ENCODE assay signal across 8 mouse cellular contexts in genomic region chr13:71507956-71508401, GRCm38 (mm10).
DNase-seq lines count a peak whose midpoint lies in the region; ATAC-seq lines count a peak whose summit lies in the region.

No protein-coding gene starts in this region.

- H3K9ac ChIP-seq in intestine, embryonic 14.5 days (ENCODE audit: low read length): no peak overlapping the region
- H3K9ac ChIP-seq in intestine, embryonic 16.5 days (ENCODE audit: low read depth, low read length): no peak overlapping the region
- no peak overlapping the region for H3K9ac ChIP-seq in embryonic facial prominence, embryonic 11.5 days (replicated peaks; ENCODE audit: low read length)
- H3K9ac ChIP-seq in midbrain, embryonic 13.5 days (replicated peaks): no peak overlapping the region

- H3K9me3 ChIP-seq in intestine, embryonic 14.5 days (ENCODE audit: control insufficient read depth, low read length): no peaks in the 10 kb centered on the region
- no peaks in the 10 kb centered on the region for H3K9me3 ChIP-seq in intestine, embryonic 16.5 days (ENCODE audit: control insufficient read depth, low read length)
- no peaks in the 10 kb centered on the region for H3K9me3 ChIP-seq in embryonic facial prominence, embryonic 11.5 days (replicated peaks; ENCODE audit: control insufficient read depth, low read length)
- H3K9me3 ChIP-seq in midbrain, embryonic 13.5 days: no peaks in the 10 kb centered on the region

- 0 out of 2 replicates have a peak, but pooled peaks cover 8% of the 10 kb centered on the region for H3K4me1 ChIP-seq in intestine, embryonic 14.5 days (replicated peaks; ENCODE audit: control insufficient read depth, insufficient read depth, low read length)
- no peaks in the 10 kb centered on the region for H3K4me1 ChIP-seq in intestine, embryonic 16.5 days (ENCODE audit: control insufficient read depth, insufficient read depth, low read length)
- H3K4me1 ChIP-seq in embryonic facial prominence, embryonic 11.5 days (ENCODE audit: control insufficient read depth, insufficient read depth, low read length): no peaks in the 10 kb centered on the region
- H3K4me1 ChIP-seq in midbrain, embryonic 13.5 days (replicated peaks): peaks cover 19% of the 10 kb centered on the region

- no peak overlapping the region for H3K4me2 ChIP-seq in intestine, embryonic 14.5 days (ENCODE audit: low read length)
- H3K4me2 ChIP-seq in intestine, embryonic 16.5 days (ENCODE audit: low read depth, low read length): no peak overlapping the region
- no peak overlapping the region for H3K4me2 ChIP-seq in embryonic facial prominence, embryonic 11.5 days (ENCODE audit: low read depth, low read length)
- peak overlapping the region; percentile 44 for H3K4me2 ChIP-seq in midbrain, embryonic 13.5 days (replicated peaks)

- no peaks in the 10 kb centered on the region for H3K36me3 ChIP-seq in intestine, embryonic 14.5 days (ENCODE audit: control insufficient read depth, insufficient read depth, low read length)
- H3K36me3 ChIP-seq in intestine, embryonic 16.5 days (ENCODE audit: control insufficient read depth, insufficient read depth, low read length): no peaks in the 10 kb centered on the region
- H3K36me3 ChIP-seq in embryonic facial prominence, embryonic 11.5 days (replicated peaks; ENCODE audit: control insufficient read depth, insufficient read depth, low read depth, low read length): no peaks in the 10 kb centered on the region
- no peaks in the 10 kb centered on the region for H3K36me3 ChIP-seq in midbrain, embryonic 13.5 days

- H3K27me3 ChIP-seq in intestine, embryonic 14.5 days (replicated peaks; ENCODE audit: control insufficient read depth, insufficient read depth, low read length): no peaks in the 10 kb centered on the region
- H3K27me3 ChIP-seq in intestine, embryonic 16.5 days (replicated peaks; ENCODE audit: control insufficient read depth, insufficient read depth, low read length): no peaks in the 10 kb centered on the region
- no peaks in the 10 kb centered on the region for H3K27me3 ChIP-seq in embryonic facial prominence, embryonic 11.5 days (ENCODE audit: control insufficient read depth, insufficient read depth, low read length)
- peaks cover 13% of the 10 kb centered on the region; the same call in 1 of the 2 replicates for H3K27me3 ChIP-seq in midbrain, embryonic 13.5 days

- DNase-seq in intestine, embryonic 14.5 days (ENCODE audit: low spot score): no peak
- peak; percentile 2 for DNase-seq in embryonic facial prominence, embryonic 11.5 days (ENCODE audit: low spot score)
- peak; percentile 56 to 70 for DNase-seq in kidney, adult 8-10 months
- no peak for DNase-seq in ovary, adult 18-20 months (ENCODE audit: low spot score)
- no peak for DNase-seq in testis, postnatal 10 days (ENCODE audit: low spot score)
- DNase-seq in spleen, adult 18-20 months: no peak

- ATAC-seq in intestine, embryonic 14.5 days (replicated peaks; ENCODE audit: low FRiP score, low TSS enrichment, low read depth): 0 out of 2 replicates have a peak, but pooled peaks have one; percentile 8
- ATAC-seq in intestine, embryonic 16.5 days: no peak
- ATAC-seq in embryonic facial prominence, embryonic 11.5 days (replicated peaks; ENCODE audit: insufficient number of reproducible peaks, low FRiP score, low TSS enrichment, low read depth): peak; percentile 70
- ATAC-seq in midbrain, embryonic 13.5 days: peak; percentile 88

- H3K4me3 ChIP-seq in intestine, embryonic 14.5 days (ENCODE audit: low read depth, low read length): no peak overlapping the region
- no peak overlapping the region for H3K4me3 ChIP-seq in intestine, embryonic 16.5 days (ENCODE audit: low read length)
- H3K4me3 ChIP-seq in embryonic facial prominence, embryonic 11.5 days (ENCODE audit: low read depth, low read length): no peak overlapping the region
- no peak overlapping the region for H3K4me3 ChIP-seq in midbrain, embryonic 13.5 days (replicated peaks)

- H3K27ac ChIP-seq in intestine, embryonic 14.5 days (ENCODE audit: low read depth): no peak overlapping the region
- no peak overlapping the region for H3K27ac ChIP-seq in intestine, embryonic 16.5 days (ENCODE audit: low read length)
- no peak overlapping the region for H3K27ac ChIP-seq in embryonic facial prominence, embryonic 11.5 days (replicated peaks; ENCODE audit: low read depth, low read length)
- peak overlapping the region; percentile 60 for H3K27ac ChIP-seq in midbrain, embryonic 13.5 days

- 14% methylated on average over 9 of the region's 9 CpGs for WGBS in intestine, embryonic 14.5 days
- WGBS in intestine, embryonic 16.5 days: 15% methylated on average over 9 of the region's 9 CpGs
- WGBS in embryonic facial prominence, embryonic 11.5 days: 12% methylated on average over 9 of the region's 9 CpGs
- WGBS in midbrain, embryonic 13.5 days: 5% methylated on average over 9 of the region's 9 CpGs

Comparison
In these comparisons a context has a peak if more than half of its experiments do, and no peak if none do; other contexts are left out.
1. DNase-seq: peak in embryonic facial prominence, embryonic 11.5 days (single experiment) and kidney, adult 8-10 months (2 of 2); none in intestine, embryonic 14.5 days (single experiment), ovary, adult 18-20 months (single experiment), testis, postnatal 10 days (single experiment) and spleen, adult 18-20 months (0 of 2).